Mouse (Mus musculus) heart, postnatal 4 days (tissue): ENCODE measurements around the gene Gmnn. TPM values are rescaled to one million over a fixed set of nuclear protein-coding genes. Genes with fewer than 3 reads are reported as not detected.

Source experiments
- DNase-seq: peaks from one replicate; pipeline ENCODE4 v3.0.0; 2021
- total RNA-seq, 2 experiments: library from RNA; stranded (reverse); gene quantifications; 2 replicates each; pipeline ENCODE4 v1.2.3; 2021

Gene Gmnn
- total RNA-seq, 2 experiments from 2014 or later = 69.9 to 75.8 TPM

GRCm38 (mm10) chr13:24709656-24710396 lies 51.9 kb downstream of the Gmnn start:
- no peak for DNase-seq

GRCm38 (mm10) chr13:24702128-24702527 lies 59.6 kb downstream of the Gmnn start:
- no peak for DNase-seq

Other genes starting within 250 kb of the Gmnn start
- gene Ripor2, start 179.7 kb downstream of the Gmnn start, total RNA-seq = 10 to 100 TPM; 25.4 to 27.5 TPM
- not detected for gene Armh2, start 20.7 kb downstream of the Gmnn start, total RNA-seq
- gene BC005537, start 39.7 kb upstream of the Gmnn start, total RNA-seq = 100 to 1,000 TPM; 156 to 166 TPM
- gene Acot13, start 69.6 kb upstream of the Gmnn start, total RNA-seq = 100 to 1,000 TPM; 233 to 245 TPM
- gene Tdp2, start 69.8 kb upstream of the Gmnn start, total RNA-seq = 10 to 100 TPM; 16.9 to 21.0 TPM
- gene D130043K22Rik, start 83.2 kb upstream of the Gmnn start, total RNA-seq = under 1 TPM in 1 of 2 experiments, not detected in 1; 0.05 TPM
- 10 to 100 TPM; 22.8 to 24.5 TPM for gene Aldh5a1, start 175.7 kb upstream of the Gmnn start, total RNA-seq
- gene Gpld1, start 181.2 kb upstream of the Gmnn start, total RNA-seq = under 1 TPM; 0.52 to 0.55 TPM